Comparison of ENCODE assay signal across 8 mouse cellular contexts in genomic region chr15:99265679-99266078, GRCm38 (mm10). TPM values are rescaled to one million over a fixed set of nuclear protein-coding genes. Genes with fewer than 3 reads are reported as not detected.
DNase-seq lines count a peak whose midpoint lies in the region; ATAC-seq lines count a peak whose summit lies in the region.

No protein-coding gene starts in this region.

- DNase-seq in midbrain, embryonic 14.5 days, result peak; percentile 87
- peak; percentile 70 for DNase-seq in c-Kit-positive CD71-negative TER-119-negative erythroid progenitor cells, embryonic 14.5 days (ENCODE audit: low read depth)
- peak; percentile 73 for DNase-seq in forebrain, embryonic 11.5 days (ENCODE audit: low spot score)
- DNase-seq in heart, postnatal 4 days, result peak; percentile 83
- peak; percentile 66 to 74 for DNase-seq in layer of hippocampus, postnatal 10 days (ENCODE audit: low spot score in 2 of 2)
- peak; percentile 94 for DNase-seq in lung, postnatal 36 days
- peak; percentile 44 to 68 for DNase-seq in spleen, postnatal 10 days (ENCODE audit: low spot score in 2 of 2)

- no peaks in the 10 kb centered on the region for H3K4me1 ChIP-seq in midbrain, embryonic 14.5 days (ENCODE audit: control insufficient read depth, insufficient read depth, low read length)
- H3K4me1 ChIP-seq in midbrain, embryonic 16.5 days (ENCODE audit: control insufficient read depth, insufficient read depth, low read length), result no peaks in the 10 kb centered on the region
- no peaks in the 10 kb centered on the region for H3K4me1 ChIP-seq in forebrain, embryonic 11.5 days (replicated peaks; ENCODE audit: control insufficient read depth, insufficient read depth, low read length)

- no peak overlapping the region for H3K4me3 ChIP-seq in midbrain, embryonic 14.5 days (replicated peaks; ENCODE audit: low read depth, low read length)
- H3K4me3 ChIP-seq in midbrain, embryonic 16.5 days (ENCODE audit: low read depth, low read length), result no peak overlapping the region
- H3K4me3 ChIP-seq in forebrain, embryonic 11.5 days (ENCODE audit: low read depth, low read length), result no peak overlapping the region

- no peaks in the 10 kb centered on the region for H3K9me3 ChIP-seq in midbrain, embryonic 14.5 days (ENCODE audit: control insufficient read depth, low read length)
- H3K9me3 ChIP-seq in midbrain, embryonic 16.5 days (replicated peaks; ENCODE audit: control insufficient read depth, low read length, poor library complexity, severe bottlenecking), result no peaks in the 10 kb centered on the region
- H3K9me3 ChIP-seq in forebrain, embryonic 11.5 days (ENCODE audit: control insufficient read depth, low read length), result no peaks in the 10 kb centered on the region

- no peak overlapping the region for H3K27ac ChIP-seq in midbrain, embryonic 14.5 days (replicated peaks; ENCODE audit: low read depth, low read length)
- H3K27ac ChIP-seq in midbrain, embryonic 16.5 days (ENCODE audit: low read length), result no peak overlapping the region
- no peak overlapping the region for H3K27ac ChIP-seq in forebrain, embryonic 11.5 days (ENCODE audit: low read depth, low read length)

- no peak overlapping the region for H3K9ac ChIP-seq in midbrain, embryonic 14.5 days (replicated peaks; ENCODE audit: low read length)
- no peak overlapping the region for H3K9ac ChIP-seq in midbrain, embryonic 16.5 days (ENCODE audit: low read depth, low read length)
- H3K9ac ChIP-seq in forebrain, embryonic 11.5 days (ENCODE audit: low read length), result no peak overlapping the region

- 22% methylated on average over 4 of the region's 4 CpGs for WGBS in midbrain, embryonic 14.5 days
- WGBS in midbrain, embryonic 16.5 days, result 23% methylated on average over 4 of the region's 4 CpGs
- WGBS in forebrain, embryonic 11.5 days, result 17% methylated on average over 4 of the region's 4 CpGs

- H3K36me3 ChIP-seq in midbrain, embryonic 14.5 days (ENCODE audit: control insufficient read depth, insufficient read depth, low read length), result no peaks in the 10 kb centered on the region
- no peaks in the 10 kb centered on the region for H3K36me3 ChIP-seq in midbrain, embryonic 16.5 days (ENCODE audit: control insufficient read depth, insufficient read depth, low read length)
- H3K36me3 ChIP-seq in forebrain, embryonic 11.5 days (ENCODE audit: control insufficient read depth, insufficient read depth, low read length), result no peaks in the 10 kb centered on the region

- no peak for ATAC-seq in midbrain, embryonic 14.5 days (ENCODE audit: low FRiP score, low TSS enrichment)
- no peak for ATAC-seq in midbrain, embryonic 16.5 days
- ATAC-seq in forebrain, embryonic 11.5 days (replicated peaks; ENCODE audit: low FRiP score), result peak; percentile 39; the same call in 1 of the 2 replicates

- H3K27me3 ChIP-seq in midbrain, embryonic 14.5 days (ENCODE audit: control insufficient read depth, insufficient read depth, low read length), result no peaks in the 10 kb centered on the region
- no peaks in the 10 kb centered on the region for H3K27me3 ChIP-seq in midbrain, embryonic 16.5 days (ENCODE audit: control insufficient read depth, insufficient read depth, low read depth, low read length)
- H3K27me3 ChIP-seq in forebrain, embryonic 11.5 days (ENCODE audit: control insufficient read depth, insufficient read depth, low read length), result no peaks in the 10 kb centered on the region

- no peak overlapping the region for H3K4me2 ChIP-seq in midbrain, embryonic 14.5 days (ENCODE audit: low read length)
- no peak overlapping the region for H3K4me2 ChIP-seq in midbrain, embryonic 16.5 days (ENCODE audit: low read length)
- H3K4me2 ChIP-seq in forebrain, embryonic 11.5 days (ENCODE audit: low read depth, low read length, severe bottlenecking), result no peak overlapping the region

RNA-seq across cellular contexts. Expression of gene Mcrs1, which starts 13.9 kb away (rescaled TPM):
- polyA plus RNA-seq in midbrain, embryonic 14.5 days (2014; fragmentation: Nextera tagmentation; extraction: Ambion mirVana), result 219 and 239 TPM in 2 replicates
- 209 and 211 TPM in 2 replicates for polyA plus RNA-seq in midbrain, embryonic 16.5 days (2015; fragmentation: Nextera tagmentation; extraction: Ambion mirVana)
- polyA plus RNA-seq in forebrain, embryonic 11.5 days (2014; fragmentation: Nextera tagmentation; extraction: Ambion mirVana), result 194 and 204 TPM in 2 replicates
- 10 to 100 TPM; 82.4 to 88.4 TPM for total RNA-seq in heart, postnatal 4 days (2021)
- 100 to 1,000 TPM in 1 of 2 experiments, 10 to 100 TPM in 1; 96.8 to 100 TPM for total RNA-seq in layer of hippocampus, postnatal 10 days (2021)

RNA-seq across cellular contexts. Expression of gene Prpf40b, which starts 29.2 kb away (rescaled TPM):
- 100 and 105 TPM in 2 replicates for polyA plus RNA-seq in midbrain, embryonic 14.5 days (2014; fragmentation: Nextera tagmentation; extraction: Ambion mirVana)
- 122 and 130 TPM in 2 replicates for polyA plus RNA-seq in midbrain, embryonic 16.5 days (2015; fragmentation: Nextera tagmentation; extraction: Ambion mirVana)
- polyA plus RNA-seq in forebrain, embryonic 11.5 days (2014; fragmentation: Nextera tagmentation; extraction: Ambion mirVana), result 62.4 and 69.0 TPM in 2 replicates
- 10 to 100 TPM; 36.5 to 41.4 TPM for total RNA-seq in heart, postnatal 4 days (2021)
- total RNA-seq in layer of hippocampus, postnatal 10 days (2021), result 100 to 1,000 TPM in 1 of 2 experiments, 10 to 100 TPM in 1; 85.8 to 105 TPM

RNA-seq across cellular contexts. Expression of gene Fam186b, which starts 30.0 kb away (rescaled TPM):
- polyA plus RNA-seq in midbrain, embryonic 14.5 days (2014; fragmentation: Nextera tagmentation; extraction: Ambion mirVana), result 0.74 and 1.3 TPM in 2 replicates
- polyA plus RNA-seq in midbrain, embryonic 16.5 days (2015; fragmentation: Nextera tagmentation; extraction: Ambion mirVana), result 0.53 and 0.73 TPM in 2 replicates
- 0.15 and 0.36 TPM in 2 replicates for polyA plus RNA-seq in forebrain, embryonic 11.5 days (2014; fragmentation: Nextera tagmentation; extraction: Ambion mirVana)
- under 1 TPM in 1 of 2 experiments, not detected in 1; 0.17 TPM for total RNA-seq in heart, postnatal 4 days (2021)
- total RNA-seq in layer of hippocampus, postnatal 10 days (2021), result 1 to 10 TPM; 2.0 to 2.1 TPM

RNA-seq across cellular contexts. Expression of gene Kcnh3, which starts 41.0 kb away (rescaled TPM):
- 0.49 and 0.72 TPM in 2 replicates for polyA plus RNA-seq in midbrain, embryonic 14.5 days (2014; fragmentation: Nextera tagmentation; extraction: Ambion mirVana)
- polyA plus RNA-seq in midbrain, embryonic 16.5 days (2015; fragmentation: Nextera tagmentation; extraction: Ambion mirVana), result 0.25 and 0.50 TPM in 2 replicates
- 0.08 and 0.12 TPM in 2 replicates for polyA plus RNA-seq in forebrain, embryonic 11.5 days (2014; fragmentation: Nextera tagmentation; extraction: Ambion mirVana)
- total RNA-seq in heart, postnatal 4 days (2021), result under 1 TPM; 0.41 to 0.54 TPM
- 100 to 1,000 TPM in 1 of 2 experiments, 10 to 100 TPM in 1; 91.5 to 105 TPM for total RNA-seq in layer of hippocampus, postnatal 10 days (2021)
